Mouse (Mus musculus) neural tube, embryonic 12.5 days (tissue): ENCODE measurements around the gene Plekhf1. TPM values are rescaled to one million over a fixed set of nuclear protein-coding genes. Genes with fewer than 3 reads are reported as not detected.
A peak's percentile ranks its signal among the peaks of the same experiment; 100 is the strongest.

Experiments
- ATAC-seq: fragments of 200-750 bp; cut with Nextera tagmentation; 2 replicates; pipeline ENCODE4 v1.8.0; 2017; ENCODE audit warnings: low read depth, mild to moderate bottlenecking, moderate TSS enrichment, moderate library complexity; ENCODE audit not compliant: low FRiP score
- H3K27ac ChIP-seq: fragments of 300-500 bp; sonication (generic); 2 replicates; pipeline ENCODE4 v1.5.1; 2016
- H3K27me3 ChIP-seq: fragments of 300-500 bp; sonication (generic); replicated peaks from 2 replicates; pipeline ENCODE4 v1.6.1; 2016; ENCODE audit warnings: mild to moderate bottlenecking
- H3K36me3 ChIP-seq: fragments of 300-500 bp; sonication (generic); 2 replicates; pipeline ENCODE4 v1.6.1; 2016; ENCODE audit warnings: mild to moderate bottlenecking
- H3K4me1 ChIP-seq: fragments of 300-500 bp; sonication (generic); 2 replicates; pipeline ENCODE4 v1.6.1; 2016
- H3K4me2 ChIP-seq: fragments of 300-500 bp; sonication (generic); replicated peaks from 2 replicates; pipeline ENCODE4 v1.6.1; 2016; ENCODE audit warnings: mild to moderate bottlenecking
- H3K4me3 ChIP-seq: fragments of 300-500 bp; sonication (generic); 2 replicates; pipeline ENCODE4 v1.5.1; 2016
- H3K9ac ChIP-seq: fragments of 300-500 bp; sonication (generic); 2 replicates; pipeline ENCODE4 v1.6.1; 2016; ENCODE audit warnings: mild to moderate bottlenecking
- H3K9me3 ChIP-seq: fragments of 300-500 bp; sonication (generic); 2 replicates; pipeline ENCODE4 v1.6.1; 2016; ENCODE audit warnings: mild to moderate bottlenecking
- WGBS: fragments of 180-500 bp; shearing (Covaris S2); methylation state at CpG from one replicate; pipeline ENCODE4 v1.1.7; 2016; 5-methylcytosine and 5-hydroxymethylcytosine counted together
- polyA plus RNA-seq: library from polyadenylated mRNA; unstranded; fragments of >200 nt; fragmentation: Nextera tagmentation; extraction: Ambion mirVana; gene quantifications from 2 replicates; pipeline ENCODE4 v1.2.1, GENCODE M21; 2016

Gene Plekhf1
- polyA plus RNA-seq, 1 experiment from 2014 or later = 1.2 TPM

DNA sequence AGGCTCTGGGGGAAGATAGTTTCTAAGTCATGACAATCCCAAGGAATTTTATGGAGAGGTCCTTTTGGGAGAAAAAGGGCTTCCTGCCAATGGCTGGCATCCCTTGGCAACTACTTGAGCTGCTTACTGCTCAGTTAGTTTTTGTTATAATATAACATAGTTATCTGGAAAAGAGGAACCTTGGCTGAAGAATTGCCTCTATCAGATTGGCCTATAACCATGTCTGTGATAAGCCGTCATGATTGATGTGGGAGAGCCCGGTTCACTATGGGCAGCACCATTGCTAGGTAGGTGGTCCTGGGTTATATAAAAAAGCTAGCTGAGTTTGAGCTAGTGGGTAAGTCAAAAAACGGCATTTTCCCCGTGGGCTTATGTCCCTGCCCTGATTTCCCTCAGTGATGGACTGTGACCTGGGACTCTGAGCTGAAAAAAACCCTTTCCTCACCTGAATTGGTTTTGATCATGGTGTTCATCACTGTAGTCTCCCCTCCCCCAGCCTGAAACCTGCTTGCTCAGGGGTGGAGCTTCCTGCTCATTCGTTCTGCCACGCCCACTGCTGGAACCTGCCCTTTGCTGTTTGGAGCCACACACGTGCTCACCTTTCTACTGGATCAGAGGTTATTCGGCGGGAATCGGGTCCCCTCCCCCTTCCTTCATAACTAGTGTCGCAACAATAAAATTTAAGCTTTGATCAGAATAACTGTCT lies 8.7 kb upstream of the Plekhf1 start:
- Histone ChIP-seq H3K9me3 (no peaks in the 10 kb centered on the region), H3K27me3 (no peaks in the 10 kb centered on the region), H3K4me1 (no peaks in the 10 kb centered on the region), H3K27ac (no peak overlapping the region), H3K4me2 (no peak overlapping the region), H3K9ac (no peak overlapping the region), H3K4me3 (no peak overlapping the region), H3K36me3 (no peaks in the 10 kb centered on the region)
- 50% methylated on average over 11 of the region's 11 CpGs for WGBS
- ATAC-seq = no peak

DNA sequence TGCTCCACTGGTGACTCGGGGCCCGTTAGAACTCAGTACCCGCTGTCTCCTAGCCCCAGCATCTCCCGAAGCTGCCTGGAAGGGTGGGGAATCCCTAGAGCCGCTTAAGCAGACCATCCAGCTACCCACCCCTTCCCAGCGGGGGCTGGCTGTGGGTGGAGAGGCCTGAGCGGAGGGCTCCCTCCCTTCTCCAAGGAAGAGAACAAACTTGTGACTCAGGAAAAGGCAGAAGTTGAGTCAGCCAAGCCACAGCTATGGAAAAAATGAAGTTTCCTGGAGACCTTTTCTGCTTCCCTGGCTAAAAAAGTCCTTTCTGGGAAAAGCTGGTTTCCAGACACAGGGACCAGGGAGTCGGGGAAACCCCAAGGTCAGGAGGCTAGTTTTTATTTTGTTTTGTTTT lies 2.5 kb upstream of the Plekhf1 start:
- Histone ChIP-seq H3K4me3 (no peak overlapping the region), H3K27ac (no peak overlapping the region), H3K27me3 (no peaks in the 10 kb centered on the region), H3K36me3 (no peaks in the 10 kb centered on the region), H3K9ac (no peak overlapping the region), H3K4me2 (no peak overlapping the region), H3K4me1 (peaks cover 13% of the 10 kb centered on the region), H3K9me3 (no peaks in the 10 kb centered on the region)
- no peak for ATAC-seq
- 23% methylated on average over 8 of the region's 8 CpGs for WGBS

DNA sequence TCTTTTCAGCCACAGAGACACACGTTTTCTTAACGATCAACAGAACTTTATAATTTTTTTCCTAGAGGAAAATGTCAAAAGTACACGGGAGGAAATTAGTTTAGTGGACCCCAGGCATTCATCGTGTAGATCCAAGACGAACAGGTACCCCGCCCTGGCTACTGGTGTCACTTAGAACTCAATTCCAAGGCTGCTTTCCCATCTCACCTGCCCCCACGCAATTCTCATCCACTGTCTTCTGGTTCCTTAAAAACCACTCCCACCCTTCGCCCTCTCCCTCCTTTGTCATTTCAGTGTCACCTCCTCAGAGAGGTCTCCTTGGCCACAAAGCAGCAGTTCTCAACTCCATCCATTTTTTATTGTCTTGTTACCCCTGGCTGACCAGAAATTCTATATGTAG lies 513 bp upstream of the Plekhf1 start:
- no peak overlapping the region for H3K9ac ChIP-seq

DNA sequence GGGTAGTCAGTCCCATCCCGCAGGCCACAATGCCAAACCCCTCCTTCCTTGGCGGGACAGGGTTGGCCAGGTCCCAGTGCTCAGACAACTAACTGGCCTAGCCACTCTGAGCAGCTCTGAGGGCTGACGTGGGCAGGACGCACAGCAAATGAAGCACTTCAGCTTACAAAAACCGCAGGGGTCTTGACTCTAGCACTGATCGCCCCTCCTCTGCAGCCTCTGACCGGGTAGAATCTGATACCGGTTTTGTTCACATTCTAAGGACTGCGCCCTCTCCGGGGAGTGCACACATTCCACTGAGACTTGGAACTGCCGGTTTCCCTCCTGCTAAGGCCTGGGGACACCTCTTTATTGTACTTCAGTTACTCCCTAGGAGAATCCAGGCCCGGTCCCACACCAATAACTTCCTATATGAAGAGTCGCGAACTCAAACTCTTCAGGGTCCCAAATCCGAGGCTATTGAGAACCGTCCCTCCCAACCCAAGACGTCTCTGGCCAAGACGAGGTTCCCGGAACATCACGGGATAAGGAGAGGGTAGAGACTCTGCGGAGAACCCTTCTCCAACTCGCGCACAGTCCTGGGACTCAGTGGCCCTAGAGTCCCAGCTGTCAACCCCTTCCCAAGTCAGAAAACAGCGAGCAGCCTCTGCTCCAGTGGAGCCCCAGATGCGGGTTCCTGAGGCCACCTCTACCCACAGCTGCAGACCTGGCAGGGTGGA lies 476 bp downstream of the Plekhf1 start:
- H3K4me1 ChIP-seq = peaks cover 13% of the 10 kb centered on the region
- no peak overlapping the region for H3K27ac ChIP-seq
- ATAC-seq = peak; percentile 45
- H3K9ac ChIP-seq = peak overlapping the region; percentile 49
- peak overlapping the region; percentile 49 for H3K4me3 ChIP-seq
- H3K4me2 ChIP-seq = peak overlapping the region; percentile 83
- H3K27me3 ChIP-seq = no peaks in the 10 kb centered on the region
- no peaks in the 10 kb centered on the region for H3K9me3 ChIP-seq
- WGBS = under 1% methylated on average over 25 of the region's 25 CpGs
- no peaks in the 10 kb centered on the region for H3K36me3 ChIP-seq

More for the DNA sequence above, 513 bp upstream of the Plekhf1 start:
- Histone ChIP-seq H3K4me3 (peak overlapping the region; percentile 49; the same call in 1 of the 2 replicates), H3K4me1 (peaks cover 13% of the 10 kb centered on the region), H3K36me3 (no peaks in the 10 kb centered on the region), H3K9me3 (no peaks in the 10 kb centered on the region), H3K27me3 (no peaks in the 10 kb centered on the region), H3K27ac (no peak overlapping the region), H3K4me2 (peak overlapping the region; percentile 83)
- WGBS = 22% methylated on average over 8 of the region's 8 CpGs
- peak; percentile 25; the same call in 1 of the 2 replicates for ATAC-seq

DNA sequence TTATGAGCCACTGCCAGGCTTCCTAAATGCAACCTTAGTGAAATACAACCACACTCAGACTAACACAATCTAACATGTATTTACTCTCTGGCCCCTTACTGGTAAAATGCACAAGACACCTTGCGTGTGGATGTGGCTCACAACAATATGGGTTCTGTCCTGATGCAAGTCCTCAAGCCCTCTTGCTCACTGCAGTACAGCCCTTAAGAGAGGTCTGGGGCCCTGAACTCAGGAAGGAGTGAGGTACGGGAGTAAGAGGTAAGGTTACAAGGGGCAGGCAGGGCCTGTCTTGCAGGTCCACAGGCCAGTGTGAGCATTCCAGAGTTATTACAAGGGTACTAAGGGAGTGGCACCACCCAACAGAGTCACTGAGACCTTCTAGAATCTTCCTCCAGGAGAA lies 1.6 kb downstream of the Plekhf1 start:
- Histone ChIP-seq H3K4me3 (no peak overlapping the region), H3K27ac (no peak overlapping the region), H3K4me2 (peak overlapping the region; percentile 83; the same call in 1 of the 2 replicates), H3K9ac (no peak overlapping the region), H3K36me3 (no peaks in the 10 kb centered on the region), H3K9me3 (no peaks in the 10 kb centered on the region), H3K27me3 (no peaks in the 10 kb centered on the region), H3K4me1 (peaks cover 13% of the 10 kb centered on the region)
- 92% methylated on average over 2 of the region's 2 CpGs for WGBS
- ATAC-seq = no peak

DNA sequence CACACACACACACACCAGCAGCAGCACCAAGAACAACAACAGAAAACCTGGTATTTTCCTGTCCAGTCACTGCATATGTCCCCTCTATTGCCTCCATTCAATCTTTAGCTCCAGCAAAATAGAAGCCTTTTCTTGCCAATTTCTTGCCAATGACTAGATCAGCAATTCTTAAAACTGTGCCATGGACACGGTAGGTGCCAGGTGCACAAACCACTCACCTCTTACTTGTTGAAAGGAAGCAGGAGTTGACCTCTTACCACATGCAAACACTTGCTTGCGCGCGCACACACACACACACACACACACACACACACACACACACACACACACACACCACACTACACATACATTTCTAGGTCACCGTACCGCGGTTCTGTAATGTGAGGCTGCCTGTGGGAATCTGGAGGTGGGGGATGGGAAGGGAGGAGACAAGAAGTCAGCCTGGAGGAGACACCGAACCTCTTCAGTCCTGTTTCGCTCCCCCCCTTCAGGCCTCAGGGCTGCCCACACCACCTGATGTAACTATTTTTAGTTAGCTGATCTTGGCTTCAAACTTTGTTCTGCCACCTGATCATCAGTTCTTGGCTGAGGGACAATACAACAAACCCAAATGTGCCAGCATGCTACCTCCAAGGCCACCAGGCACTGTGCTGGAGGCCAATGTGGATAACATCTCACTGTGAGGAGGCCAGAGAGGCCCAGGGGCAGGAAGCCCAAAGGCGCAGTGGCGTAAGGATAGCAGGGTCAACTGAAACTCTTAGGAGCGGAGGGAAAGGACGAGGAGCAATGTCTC lies 3.0 kb downstream of the Plekhf1 start:
- Histone ChIP-seq H3K27ac (no peak overlapping the region), H3K36me3 (no peaks in the 10 kb centered on the region), H3K27me3 (no peaks in the 10 kb centered on the region), H3K4me1 (peaks cover 13% of the 10 kb centered on the region), H3K4me3 (no peak overlapping the region), H3K4me2 (no peak overlapping the region), H3K9me3 (no peaks in the 10 kb centered on the region), H3K9ac (no peak overlapping the region)
- ATAC-seq = no peak
- 90% methylated on average over 13 of the region's 13 CpGs for WGBS

DNA sequence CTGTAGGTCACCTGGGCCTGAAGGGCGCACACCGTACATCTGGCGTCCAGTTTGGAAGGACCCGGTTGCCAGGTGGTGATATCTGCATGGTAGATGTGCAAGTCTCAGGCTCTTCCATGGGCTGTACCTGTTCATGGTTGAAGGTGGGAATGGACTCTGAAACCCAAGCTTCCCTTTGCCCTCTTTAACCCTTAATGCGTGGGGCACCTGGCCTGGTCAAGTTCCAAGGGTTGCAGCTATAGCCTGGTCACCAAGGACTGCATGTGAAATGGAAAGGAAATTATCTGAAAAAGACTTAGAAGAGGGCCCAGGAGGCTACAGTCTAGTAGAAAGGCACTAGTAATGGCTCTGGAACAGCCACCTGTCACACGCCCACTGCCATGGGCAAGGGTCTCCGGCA lies 7.0 kb downstream of the Plekhf1 start:
- Histone ChIP-seq H3K9ac (no peak overlapping the region), H3K4me1 (no peaks in the 10 kb centered on the region), H3K36me3 (no peaks in the 10 kb centered on the region), H3K4me2 (no peak overlapping the region), H3K27me3 (no peaks in the 10 kb centered on the region), H3K27ac (no peak overlapping the region), H3K9me3 (no peaks in the 10 kb centered on the region), H3K4me3 (no peak overlapping the region)
- WGBS = 95% methylated on average over 7 of the region's 7 CpGs
- no peak for ATAC-seq

DNA sequence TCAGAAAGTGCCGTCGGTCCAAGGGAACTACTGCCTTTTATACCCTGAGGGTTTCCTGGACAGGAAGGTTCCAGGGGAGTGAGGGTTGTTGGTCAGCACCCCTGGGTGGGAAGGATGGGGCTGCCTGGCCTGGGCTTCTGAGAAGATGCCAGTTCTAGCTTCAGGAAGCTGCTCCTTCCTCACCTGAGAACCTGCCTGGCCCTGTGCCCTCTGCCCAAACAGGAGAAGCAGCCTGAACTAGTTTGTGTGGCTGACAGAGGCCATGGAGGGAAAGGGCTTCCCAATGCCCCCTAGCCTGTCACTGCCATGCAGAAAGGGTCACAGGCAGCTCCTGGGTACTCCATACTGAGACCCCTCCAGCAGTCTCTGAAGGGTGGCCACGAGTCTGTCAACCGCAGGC lies 8.3 kb downstream of the Plekhf1 start:
- H3K4me1 ChIP-seq = no peaks in the 10 kb centered on the region
- no peak overlapping the region for H3K9ac ChIP-seq
- no peaks in the 10 kb centered on the region for H3K9me3 ChIP-seq
- no peak overlapping the region for H3K4me3 ChIP-seq
- no peaks in the 10 kb centered on the region for H3K27me3 ChIP-seq
- H3K27ac ChIP-seq = no peak overlapping the region
- no peaks in the 10 kb centered on the region for H3K36me3 ChIP-seq
- ATAC-seq = no peak
- no peak overlapping the region for H3K4me2 ChIP-seq
- 83% methylated on average over 4 of the region's 4 CpGs for WGBS

DNA sequence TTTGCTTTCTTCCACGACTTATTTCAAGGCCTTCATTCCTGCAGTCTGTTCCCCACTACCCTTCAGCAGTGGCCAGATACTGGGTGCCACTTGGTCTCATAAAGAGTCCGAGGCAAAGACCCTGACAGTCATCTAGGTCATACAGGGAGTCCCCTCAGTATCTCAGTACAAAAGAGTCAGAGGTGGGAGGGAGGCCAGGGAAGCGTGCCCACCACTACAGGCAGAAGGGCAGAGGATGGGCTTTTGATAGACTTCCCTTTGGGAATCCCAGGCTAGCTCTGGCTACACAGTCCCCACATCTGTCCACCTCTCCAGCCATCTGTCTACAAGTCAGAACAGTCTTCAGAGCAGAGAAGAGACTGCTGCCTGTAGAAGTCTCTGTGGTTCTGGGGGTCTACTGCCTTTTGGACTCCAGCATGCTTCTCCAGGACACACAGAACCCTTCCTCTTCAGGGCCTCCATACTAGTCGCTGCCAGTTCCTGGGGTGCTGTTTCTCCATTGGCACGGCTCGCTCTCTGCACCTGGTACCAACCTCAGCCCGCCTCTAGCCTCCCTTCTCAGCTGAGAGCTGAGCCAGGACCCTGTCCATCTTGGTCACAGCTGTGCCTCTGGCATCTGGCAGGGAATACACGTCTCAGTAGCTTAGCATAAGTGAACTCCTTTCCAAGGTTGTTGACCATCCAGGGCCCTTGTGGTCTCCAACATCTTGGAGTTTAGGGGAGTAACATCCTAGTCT lies 9.0 kb downstream of the Plekhf1 start:
- no peaks in the 10 kb centered on the region for H3K27me3 ChIP-seq
- no peak overlapping the region for H3K27ac ChIP-seq
- ATAC-seq = no peak
- no peak overlapping the region for H3K4me2 ChIP-seq
- H3K4me1 ChIP-seq = no peaks in the 10 kb centered on the region
- WGBS = 77% methylated on average over 8 of the region's 8 CpGs
- H3K36me3 ChIP-seq = no peaks in the 10 kb centered on the region
- no peaks in the 10 kb centered on the region for H3K9me3 ChIP-seq
- H3K9ac ChIP-seq = no peak overlapping the region
- no peak overlapping the region for H3K4me3 ChIP-seq

DNA sequence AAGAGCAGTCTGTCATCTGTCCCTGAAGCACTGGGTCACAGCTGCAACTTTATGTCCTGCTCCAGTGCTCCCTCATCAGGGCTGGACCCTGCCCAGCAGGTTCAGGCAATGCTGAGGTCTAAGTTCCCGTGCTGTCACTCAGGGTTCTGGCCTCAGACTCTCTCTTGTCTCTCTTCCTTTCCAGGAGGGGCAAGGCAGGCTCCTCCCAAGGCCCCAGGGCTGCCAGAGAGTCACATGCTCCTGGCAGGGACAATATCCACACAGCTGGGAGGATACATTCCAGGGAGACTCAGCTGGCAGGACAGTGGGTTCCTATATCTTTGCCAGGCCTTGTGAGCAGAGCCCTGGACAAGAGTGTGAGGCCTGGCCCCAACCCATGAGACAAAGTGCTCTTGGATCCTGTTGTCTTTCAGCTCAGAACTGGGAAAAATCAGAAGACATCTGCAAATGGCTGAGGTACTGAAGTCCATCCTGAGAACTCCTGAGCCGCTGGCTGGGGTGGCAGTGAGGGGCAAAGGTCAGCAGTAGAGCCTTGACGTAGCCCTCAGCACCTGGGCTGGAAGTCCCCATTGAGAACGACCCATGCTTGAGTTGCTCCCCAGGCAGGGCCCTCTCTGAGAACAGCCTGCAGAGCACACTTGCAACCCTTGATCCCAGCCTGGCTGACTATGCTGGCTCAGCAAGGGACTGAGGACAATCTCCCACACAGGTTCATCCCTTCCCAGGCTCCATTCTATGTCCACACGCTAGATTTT lies 10.2 kb downstream of the Plekhf1 start:
- Histone ChIP-seq H3K4me2 (no peak overlapping the region), H3K27ac (no peak overlapping the region), H3K4me3 (no peak overlapping the region), H3K9ac (no peak overlapping the region), H3K9me3 (no peaks in the 10 kb centered on the region), H3K4me1 (no peaks in the 10 kb centered on the region), H3K27me3 (no peaks in the 10 kb centered on the region), H3K36me3 (no peaks in the 10 kb centered on the region)
- no peak for ATAC-seq
- WGBS = 64% methylated on average over 5 of the region's 5 CpGs

DNA sequence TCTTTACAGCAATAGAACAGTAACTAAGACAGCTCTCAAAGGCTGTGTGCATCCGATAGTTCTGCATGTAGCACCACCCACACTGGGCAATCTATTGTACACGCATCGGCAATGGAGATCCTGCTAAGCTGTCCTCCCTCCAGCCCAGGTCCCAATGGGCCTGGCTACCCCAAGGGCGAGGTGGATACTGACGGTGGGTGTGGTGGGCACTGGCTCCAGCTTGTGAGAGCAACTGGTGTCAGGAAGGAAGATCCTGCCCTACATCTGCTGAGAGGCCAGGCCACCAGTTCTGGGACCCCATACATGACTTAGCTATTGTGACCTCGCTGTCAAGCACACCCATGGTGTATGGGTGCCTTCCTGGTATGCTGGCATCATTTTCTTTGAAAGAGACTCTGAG lies 12.1 kb downstream of the Plekhf1 start:
- no peak overlapping the region for H3K4me3 ChIP-seq
- no peaks in the 10 kb centered on the region for H3K36me3 ChIP-seq
- H3K9me3 ChIP-seq = no peaks in the 10 kb centered on the region
- H3K9ac ChIP-seq = no peak overlapping the region
- 88% methylated on average over 6 of the region's 6 CpGs for WGBS
- no peak overlapping the region for H3K4me2 ChIP-seq
- ATAC-seq = no peak
- no peak overlapping the region for H3K27ac ChIP-seq
- H3K27me3 ChIP-seq = no peaks in the 10 kb centered on the region
- H3K4me1 ChIP-seq = no peaks in the 10 kb centered on the region
